Mouse (Mus musculus) adrenal gland, adult (tissue): ENCODE measurements around the gene Spg11.

Experiments used
- DNase-seq, 2 experiments: peaks; one replicate each; pipeline ENCODE4 v3.0.0; 2022 to 2023; ENCODE audit warnings: low spot score in 1 of 2; ENCODE audit not compliant: inconsistent age in 2 of 2

Gene Spg11

GRCm38 (mm10) chr2:122117961-122118958 lies at the start of gene Spg11:
Spg11 (minus strand) TSS chr2:122118386.
- DNase-seq, result peak; percentile 99

DNA sequence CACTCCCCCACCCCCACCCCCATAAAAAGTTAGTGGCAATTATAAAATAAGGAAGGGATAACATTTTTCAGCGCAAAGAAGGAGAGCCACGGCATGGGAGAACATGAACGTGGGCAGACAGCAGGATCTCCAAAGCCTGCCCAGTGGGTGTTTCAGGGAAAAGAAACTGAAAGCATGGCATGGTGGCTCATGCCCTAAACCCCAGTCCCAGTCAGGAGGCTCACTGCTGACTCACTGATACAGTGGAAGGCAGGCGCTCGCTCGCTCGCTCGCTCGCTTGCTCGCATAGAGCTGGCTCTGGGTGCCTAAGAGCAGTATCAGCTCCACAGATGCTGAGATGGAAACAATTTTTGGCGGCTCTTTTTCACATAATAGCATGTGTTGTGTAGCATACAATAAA lies 46.1 kb upstream of the Spg11 start:
- no peak for DNase-seq

GRCm38 (mm10) chr2:122163430-122164195 lies 45.4 kb upstream of the Spg11 start:
- no peak for DNase-seq

DNA sequence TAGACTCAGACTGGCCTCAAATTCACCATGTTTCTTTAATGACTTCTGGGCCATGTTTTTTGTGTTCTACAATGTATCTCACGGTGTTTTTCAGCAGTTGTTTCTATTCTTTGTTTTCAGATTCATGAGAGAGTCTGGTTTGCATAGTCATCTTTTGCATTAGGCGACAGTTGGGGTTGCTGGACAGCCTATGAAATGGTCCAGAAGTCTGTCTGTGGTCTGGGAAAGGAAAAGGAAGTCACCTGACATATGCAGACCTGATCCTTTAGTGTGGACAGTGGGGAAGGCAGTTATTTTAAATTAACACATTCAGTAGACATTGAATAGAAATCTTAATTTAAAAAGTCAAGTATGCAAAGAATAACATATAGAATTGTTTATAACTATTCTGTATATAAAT lies 44.3 kb upstream of the Spg11 start:
- DNase-seq, result no peak

GRCm38 (mm10) chr2:122161542-122161941 lies 43.4 kb upstream of the Spg11 start:
- no peak for DNase-seq

DNA sequence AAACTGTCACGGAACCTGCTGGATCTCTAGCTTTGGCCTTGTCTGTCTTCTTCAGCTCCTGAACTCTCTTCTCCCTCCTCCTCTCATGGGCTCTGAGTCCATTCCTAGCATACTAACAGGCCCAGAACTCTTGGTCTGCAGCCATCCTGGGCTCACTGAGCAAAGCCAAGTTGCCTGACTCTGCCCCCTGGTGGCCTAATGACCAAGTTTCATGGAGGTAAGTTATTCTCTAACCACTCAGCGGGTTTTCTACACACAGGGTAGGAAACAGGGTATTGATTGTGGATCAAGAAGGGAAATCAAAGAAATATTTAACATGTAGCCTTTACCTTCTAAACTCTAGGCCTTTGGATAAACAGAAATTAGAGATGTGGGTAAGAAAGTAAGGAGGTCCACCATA lies 42.5 kb upstream of the Spg11 start, which contains the start of gene Trim69:
Trim69 (plus strand) TSS at position 21 of the 400 bp plus-strand sequence.
- peak; percentile 78 to 94 for DNase-seq

- no peak for DNase-seq
Measured at GRCm38 (mm10) chr2:122159667-122160066, 41.5 kb upstream of the Spg11 start.

- no peak for DNase-seq
Measured at GRCm38 (mm10) chr2:122158362-122158802, 40.2 kb upstream of the Spg11 start.

DNA sequence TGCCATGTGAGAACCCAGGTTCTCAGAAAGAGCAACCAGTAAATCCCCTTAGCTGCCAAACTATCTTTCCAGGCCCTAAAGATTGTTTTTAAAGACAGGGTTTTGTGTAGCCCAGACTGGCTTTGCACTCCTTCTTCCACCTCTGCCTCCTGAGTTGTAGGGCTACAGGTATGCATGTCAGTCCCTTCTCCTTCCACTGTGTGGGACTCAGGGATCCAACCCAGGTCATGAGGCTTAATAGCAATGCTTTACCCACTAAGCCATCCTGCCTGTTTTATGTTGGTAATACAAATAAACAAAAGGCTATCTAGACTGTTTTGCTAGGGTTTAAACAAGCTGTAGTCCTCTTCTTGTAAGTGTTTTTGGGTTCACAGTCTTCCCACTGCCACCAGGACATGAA lies 39.4 kb upstream of the Spg11 start:
- no peak for DNase-seq

- DNase-seq, result no peak
Measured at GRCm38 (mm10) chr2:122156051-122156700, 38.0 kb upstream of the Spg11 start.

GRCm38 (mm10) chr2:122155292-122155691 lies 37.1 kb upstream of the Spg11 start:
- DNase-seq, result no peak

- no peak for DNase-seq
Measured at GRCm38 (mm10) chr2:122154479-122154878, 36.3 kb upstream of the Spg11 start.

GRCm38 (mm10) chr2:122153681-122154365 lies 35.6 kb upstream of the Spg11 start:
- no peak for DNase-seq

- DNase-seq, result no peak
Measured at GRCm38 (mm10) chr2:122152850-122153249, 34.7 kb upstream of the Spg11 start.

DNA sequence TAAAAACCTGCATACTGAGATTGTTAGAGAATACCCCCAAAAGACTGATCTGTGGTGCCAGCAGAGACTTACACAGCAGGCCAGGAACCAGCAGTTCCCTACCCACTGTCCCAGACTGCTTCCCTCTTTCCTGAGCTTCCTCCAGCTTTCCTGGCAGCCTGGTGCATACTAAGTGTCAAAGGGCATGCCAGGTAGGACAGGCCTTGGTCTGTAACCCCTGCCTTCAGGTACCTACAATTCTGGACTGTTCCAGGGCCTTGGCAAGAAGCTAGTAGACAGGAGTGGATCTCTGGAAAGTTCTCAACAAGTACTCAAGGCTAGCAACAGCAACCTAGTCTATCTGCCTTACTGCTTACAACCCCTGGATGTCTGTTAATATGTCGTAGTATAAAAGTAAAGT lies 33.0 kb upstream of the Spg11 start:
- DNase-seq, result no peak

- no peak for DNase-seq
Measured at GRCm38 (mm10) chr2:122149716-122150115, 31.5 kb upstream of the Spg11 start.

GRCm38 (mm10) chr2:122149316-122149715 lies 31.1 kb upstream of the Spg11 start:
- peak in 1 of 2 experiments; percentile 68 for DNase-seq

- DNase-seq, result peak; percentile 76 to 92
Measured at GRCm38 (mm10) chr2:122148242-122148917, 30.2 kb upstream of the Spg11 start.

- DNase-seq, result peak; percentile 95 to 99
Measured at GRCm38 (mm10) chr2:122147508-122148241, 29.5 kb upstream of the Spg11 start, which contains the start of gene B2m. B2m (plus strand) TSS chr2:122147686.
